Mouse (Mus musculus) liver, embryonic 12.5 days (tissue): ENCODE data around the gene Arhgef26. TPM values are rescaled to one million over a fixed set of nuclear protein-coding genes. Genes with fewer than 3 reads are reported as not detected.

Source experiments
- ATAC-seq: fragments of 200-750 bp; cut with Nextera tagmentation; 2 replicates; pipeline ENCODE4 v1.8.0; 2017; ENCODE audit warnings: moderate number of reproducible peaks, mild to moderate bottlenecking, moderate library complexity
- H3K27ac ChIP-seq: fragments of 300-500 bp; sonication (generic); 2 replicates; pipeline ENCODE4 v1.5.1; 2016; ENCODE audit warnings: mild to moderate bottlenecking
- H3K27me3 ChIP-seq: fragments of 300-500 bp; sonication (generic); replicated peaks from 2 replicates; pipeline ENCODE4 v1.6.1; 2016; ENCODE audit warnings: mild to moderate bottlenecking, moderate library complexity
- H3K36me3 ChIP-seq: fragments of 300-500 bp; sonication (generic); 2 replicates; pipeline ENCODE4 v1.6.1; 2016; ENCODE audit warnings: mild to moderate bottlenecking, moderate library complexity
- H3K4me1 ChIP-seq: fragments of 300-500 bp; sonication (generic); 2 replicates; pipeline ENCODE4 v1.6.1; 2016
- H3K4me2 ChIP-seq: fragments of 300-500 bp; sonication (generic); 2 replicates; pipeline ENCODE4 v1.6.1; 2016; ENCODE audit warnings: mild to moderate bottlenecking, moderate library complexity
- H3K4me3 ChIP-seq: fragments of 300-500 bp; sonication (generic); 2 replicates; pipeline ENCODE4 v1.5.1; 2016; ENCODE audit warnings: mild to moderate bottlenecking, moderate library complexity
- H3K9ac ChIP-seq: fragments of 300-500 bp; sonication (generic); 2 replicates; pipeline ENCODE4 v1.6.1; 2016; ENCODE audit warnings: mild to moderate bottlenecking, moderate library complexity
- H3K9me3 ChIP-seq: fragments of 300-500 bp; sonication (generic); replicated peaks from 2 replicates; pipeline ENCODE4 v1.6.1; 2016; ENCODE audit warnings: mild to moderate bottlenecking, moderate library complexity
- WGBS: fragments of 180-500 bp; shearing (Covaris S2); methylation state at CpG from one replicate; pipeline ENCODE4 v1.1.7; 2016; ENCODE audit not compliant: insufficient replicate concordance; 5-methylcytosine and 5-hydroxymethylcytosine counted together
- polyA plus RNA-seq: library from polyadenylated mRNA; unstranded; fragments of >200 nt; fragmentation: Nextera tagmentation; extraction: Ambion mirVana; gene quantifications from 2 replicates; pipeline ENCODE4 v1.2.1, GENCODE M21; 2016

Gene Arhgef26
- polyA plus RNA-seq, 1 experiment from 2014 or later = 0.79 TPM

DNA sequence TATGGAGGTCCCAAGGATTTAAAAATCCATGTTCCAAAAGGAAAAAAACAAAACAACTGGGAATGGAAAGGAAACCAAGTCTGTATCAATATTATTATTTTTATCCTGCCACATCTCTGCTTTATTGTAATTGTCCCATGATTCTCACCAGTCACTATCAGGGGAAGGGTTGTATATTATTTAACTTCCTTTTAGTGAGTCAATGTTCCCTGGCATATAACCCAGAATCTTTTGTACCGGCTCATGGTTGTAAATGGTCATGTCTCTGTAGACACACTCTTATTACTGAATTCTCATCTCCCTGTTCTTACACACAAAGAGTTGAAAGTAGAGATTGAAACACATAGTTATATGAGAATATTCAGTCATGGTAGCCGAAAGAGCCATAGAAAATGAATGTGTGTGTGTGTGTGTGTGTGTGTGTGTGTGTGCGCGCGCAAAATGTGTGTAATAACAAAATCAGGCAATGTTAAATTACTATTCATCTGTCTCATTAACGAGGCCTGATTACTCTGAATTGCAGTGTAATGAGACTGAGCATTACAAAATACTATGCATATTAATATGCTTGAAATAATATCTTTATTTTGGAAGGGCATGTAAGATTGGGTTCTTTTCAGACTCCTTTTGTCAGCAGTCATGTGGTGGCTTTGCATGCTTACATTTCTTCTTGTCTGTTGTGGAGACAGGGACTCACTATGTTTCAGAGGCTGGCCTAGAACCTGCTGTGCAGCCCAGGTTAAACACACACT, 80.4 kb downstream of the Arhgef26 start:
- Histone ChIP-seq H3K27ac (no peak overlapping the region), H3K36me3 (no peaks in the 10 kb centered on the region), H3K4me3 (no peak overlapping the region), H3K4me2 (no peak overlapping the region), H3K9ac (no peak overlapping the region), H3K27me3 (no peaks in the 10 kb centered on the region), H3K9me3 (no peaks in the 10 kb centered on the region), H3K4me1 (no peaks in the 10 kb centered on the region)
- ATAC-seq = no peak
- 77% methylated on average over 6 of the region's 6 CpGs for WGBS

DNA sequence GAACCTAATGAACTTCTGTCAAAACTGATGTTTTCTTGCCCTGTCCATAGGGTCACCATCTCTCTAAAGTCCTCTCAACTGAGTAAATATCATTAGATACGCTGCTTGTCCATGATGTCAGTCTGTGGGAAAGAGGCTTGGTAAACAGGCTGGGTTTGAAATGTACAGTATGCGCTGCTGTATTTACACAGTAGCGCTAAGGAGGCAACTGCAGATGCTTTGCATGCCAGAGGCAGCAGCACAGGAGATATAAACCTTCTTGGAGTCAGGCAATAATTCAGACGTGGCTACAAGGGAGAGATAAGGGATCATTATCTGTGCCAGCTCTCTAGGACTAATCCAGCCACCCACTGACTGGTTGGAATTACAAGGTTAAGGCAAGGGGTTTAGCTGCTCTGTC, 95.5 kb downstream of the Arhgef26 start:
- Histone ChIP-seq H3K4me3 (no peak overlapping the region), H3K36me3 (no peaks in the 10 kb centered on the region), H3K27ac (no peak overlapping the region), H3K4me1 (no peaks in the 10 kb centered on the region), H3K9me3 (no peaks in the 10 kb centered on the region), H3K9ac (no peak overlapping the region), H3K4me2 (no peak overlapping the region), H3K27me3 (no peaks in the 10 kb centered on the region)
- 57% methylated on average over 4 of the region's 4 CpGs for WGBS
- ATAC-seq = no peak

DNA sequence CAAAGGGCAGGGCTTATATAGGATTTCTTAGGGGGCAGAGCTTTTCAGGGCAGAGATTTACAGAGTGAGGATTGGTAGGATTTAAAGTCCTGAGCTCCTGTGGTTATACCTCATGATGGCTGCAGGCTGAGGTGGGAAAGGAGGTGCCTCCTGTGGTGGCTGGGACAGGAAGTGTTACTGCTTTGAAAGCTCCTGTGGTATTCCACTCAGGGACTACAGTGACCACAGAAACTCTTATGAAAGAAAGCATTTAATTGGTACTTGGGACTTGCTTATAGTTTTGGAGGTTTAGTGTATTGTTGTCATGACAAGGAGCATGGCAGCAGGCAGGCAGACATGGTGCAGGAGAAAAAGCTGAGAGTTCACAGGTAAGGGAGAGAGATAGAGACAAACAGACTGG, 97.8 kb downstream of the Arhgef26 start:
- Histone ChIP-seq H3K27me3 (no peaks in the 10 kb centered on the region), H3K36me3 (no peaks in the 10 kb centered on the region), H3K4me2 (no peak overlapping the region), H3K27ac (no peak overlapping the region), H3K4me1 (no peaks in the 10 kb centered on the region), H3K9ac (no peak overlapping the region), H3K9me3 (no peaks in the 10 kb centered on the region), H3K4me3 (no peak overlapping the region)
- no peak for ATAC-seq

DNA sequence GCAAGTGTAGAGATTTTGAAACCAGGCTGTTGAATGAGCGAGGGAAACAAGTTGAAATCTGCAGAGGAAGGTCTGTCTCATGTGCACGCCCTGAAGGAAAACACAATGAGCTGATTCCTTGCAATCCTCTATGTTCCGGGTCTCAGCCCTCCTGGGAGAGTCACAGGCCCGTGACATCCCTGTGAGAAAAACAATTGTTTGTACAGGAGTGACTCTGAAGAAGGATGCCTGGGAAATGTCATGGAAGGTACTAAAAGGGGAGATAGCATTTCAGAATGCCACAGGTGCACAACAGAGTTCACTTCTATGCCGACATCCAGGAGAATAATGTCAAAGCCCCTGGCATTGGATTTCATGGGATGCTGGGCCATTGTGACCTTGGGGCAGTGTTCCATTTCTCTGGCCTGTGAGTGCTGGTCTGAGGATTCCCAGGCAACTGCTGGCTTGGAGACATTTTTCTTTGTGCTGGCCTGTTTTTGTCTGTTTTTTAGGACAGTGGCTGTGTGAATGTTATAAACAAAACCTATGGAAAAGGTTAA, 102.4 kb downstream of the Arhgef26 start:
- H3K9me3 ChIP-seq = no peaks in the 10 kb centered on the region
- no peak overlapping the region for H3K27ac ChIP-seq
- H3K36me3 ChIP-seq = no peaks in the 10 kb centered on the region
- H3K4me2 ChIP-seq = no peak overlapping the region
- no peak for ATAC-seq
- H3K4me1 ChIP-seq = no peaks in the 10 kb centered on the region
- H3K4me3 ChIP-seq = no peak overlapping the region
- WGBS = 53% methylated on average over 5 of the region's 5 CpGs
- no peak overlapping the region for H3K9ac ChIP-seq
- no peaks in the 10 kb centered on the region for H3K27me3 ChIP-seq

DNA sequence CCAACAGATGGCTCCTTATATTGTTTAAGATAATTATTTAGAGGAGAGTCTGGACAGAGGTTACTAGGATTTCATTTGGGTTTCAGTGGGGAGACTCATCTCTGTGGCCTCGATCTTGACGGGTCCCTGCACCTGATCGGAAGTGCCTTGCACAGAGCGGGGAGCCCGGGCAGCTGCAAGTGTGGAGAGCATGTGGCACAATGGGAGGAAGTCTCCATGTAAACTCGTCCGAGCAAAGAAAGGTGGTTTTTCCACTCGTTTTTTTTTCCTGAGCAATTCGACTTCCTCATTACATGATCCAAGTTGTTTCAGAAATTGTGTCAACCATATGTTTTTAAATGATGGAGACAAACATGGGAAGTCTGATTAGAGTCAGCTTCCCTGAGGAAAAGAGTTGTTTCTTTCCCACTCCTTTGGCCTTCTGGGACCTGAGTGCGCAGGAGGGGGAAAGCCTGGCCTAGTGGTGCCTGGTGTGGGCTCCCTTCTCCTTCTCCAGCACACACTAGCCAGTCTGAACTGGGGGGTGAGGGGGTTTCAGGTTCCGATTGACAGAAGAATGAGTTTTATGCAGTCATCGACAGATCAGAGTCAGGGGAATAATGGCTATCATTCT, 105.5 kb downstream of the Arhgef26 start:
- no peak overlapping the region for H3K9ac ChIP-seq
- no peak overlapping the region for H3K4me3 ChIP-seq

DNA sequence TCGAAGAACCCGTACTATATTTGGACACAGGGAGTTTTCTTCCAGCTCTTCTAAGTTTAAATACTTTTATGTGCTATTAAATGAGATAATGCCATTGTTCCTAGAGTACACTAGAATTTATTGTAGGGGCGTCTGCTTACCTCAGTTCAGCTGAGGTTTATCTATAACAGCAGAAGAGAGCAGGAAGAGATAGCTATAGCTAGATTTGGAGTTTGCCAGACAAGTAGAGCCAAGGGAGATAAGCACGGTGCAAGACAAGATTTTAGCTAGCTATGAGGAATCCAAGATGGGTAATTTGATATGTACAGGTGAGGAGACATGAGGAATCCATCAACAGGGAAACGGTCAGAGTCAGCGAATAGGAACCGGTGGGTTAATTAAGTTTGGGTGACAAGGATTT, 108.1 kb downstream of the Arhgef26 start:
- 61% methylated on average over 7 of the region's 7 CpGs for WGBS
- no peaks in the 10 kb centered on the region for H3K9me3 ChIP-seq

More for the DNA sequence above, 105.5 kb downstream of the Arhgef26 start:
- WGBS = 61% methylated on average over 12 of the region's 12 CpGs
- no peaks in the 10 kb centered on the region for H3K36me3 ChIP-seq
- no peak for ATAC-seq
- no peak overlapping the region for H3K4me2 ChIP-seq
- H3K27me3 ChIP-seq = no peaks in the 10 kb centered on the region
- no peak overlapping the region for H3K27ac ChIP-seq
- H3K4me1 ChIP-seq = no peaks in the 10 kb centered on the region
- no peaks in the 10 kb centered on the region for H3K9me3 ChIP-seq

DNA sequence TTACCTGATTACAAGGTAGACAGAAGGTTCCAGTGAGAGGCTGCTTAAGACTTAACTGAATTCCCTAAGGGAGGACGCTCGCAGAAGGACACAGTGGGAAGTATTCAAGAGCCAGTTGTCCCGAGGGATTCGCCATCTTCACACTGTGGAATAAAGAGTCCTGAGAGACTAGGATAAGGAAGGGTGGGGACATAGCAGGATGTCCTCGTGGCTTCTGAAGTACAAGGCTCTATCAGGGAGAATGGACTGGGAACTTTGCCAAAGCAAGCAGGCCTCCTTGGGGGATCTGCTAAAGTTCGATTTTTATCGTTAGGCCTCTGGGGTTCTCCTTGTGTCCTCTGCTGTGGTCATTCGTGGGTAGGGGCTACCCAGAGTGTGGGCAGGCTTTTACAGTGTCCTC, 109.0 kb downstream of the Arhgef26 start:
- Histone ChIP-seq H3K27me3 (no peaks in the 10 kb centered on the region), H3K4me1 (no peaks in the 10 kb centered on the region), H3K36me3 (no peaks in the 10 kb centered on the region), H3K9me3 (no peaks in the 10 kb centered on the region), H3K27ac (no peak overlapping the region), H3K9ac (no peak overlapping the region), H3K4me2 (no peak overlapping the region), H3K4me3 (no peak overlapping the region)
- WGBS = 65% methylated on average over 8 of the region's 8 CpGs
- no peak for ATAC-seq

More for the DNA sequence above, 108.1 kb downstream of the Arhgef26 start:
- H3K4me1 ChIP-seq = no peaks in the 10 kb centered on the region
- H3K27me3 ChIP-seq = no peaks in the 10 kb centered on the region
- H3K36me3 ChIP-seq = no peaks in the 10 kb centered on the region
- H3K27ac ChIP-seq = no peak overlapping the region
- no peak for ATAC-seq
- H3K9ac ChIP-seq = no peak overlapping the region
- H3K4me3 ChIP-seq = no peak overlapping the region
- H3K4me2 ChIP-seq = no peak overlapping the region

DNA sequence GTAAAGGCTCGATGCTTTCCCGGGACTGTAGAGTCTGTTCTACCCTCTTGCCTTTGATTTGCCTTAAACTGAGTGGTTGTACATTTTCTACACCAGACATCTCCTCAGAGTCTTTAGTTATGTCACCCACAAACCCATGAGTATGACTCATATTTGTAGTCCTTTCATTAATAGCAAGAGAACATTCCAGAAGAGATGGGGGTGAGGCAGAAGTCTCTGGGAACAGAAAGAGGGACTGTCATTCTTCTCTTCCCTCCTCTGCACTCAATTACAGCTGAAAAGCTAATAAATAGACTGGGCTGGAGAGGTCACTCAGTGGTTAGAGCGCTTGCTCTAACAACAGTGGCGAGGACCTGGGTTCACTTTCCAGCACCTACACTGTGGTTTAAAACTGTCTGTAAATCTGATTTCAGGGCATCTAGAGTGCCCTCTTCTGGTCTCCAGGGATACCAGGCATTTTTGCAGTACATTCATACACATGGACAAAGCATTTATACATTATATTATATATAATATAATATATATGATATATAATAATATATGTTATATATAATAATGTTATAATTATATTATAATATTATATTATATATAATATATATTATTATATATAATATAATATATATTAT, 111.8 kb downstream of the Arhgef26 start:
- Histone ChIP-seq H3K36me3 (no peaks in the 10 kb centered on the region), H3K27ac (no peak overlapping the region), H3K9me3 (no peaks in the 10 kb centered on the region), H3K9ac (no peak overlapping the region), H3K4me2 (no peak overlapping the region), H3K4me1 (no peaks in the 10 kb centered on the region), H3K27me3 (no peaks in the 10 kb centered on the region), H3K4me3 (no peak overlapping the region)
- ATAC-seq = no peak
- 65% methylated on average over 4 of the region's 4 CpGs for WGBS

DNA sequence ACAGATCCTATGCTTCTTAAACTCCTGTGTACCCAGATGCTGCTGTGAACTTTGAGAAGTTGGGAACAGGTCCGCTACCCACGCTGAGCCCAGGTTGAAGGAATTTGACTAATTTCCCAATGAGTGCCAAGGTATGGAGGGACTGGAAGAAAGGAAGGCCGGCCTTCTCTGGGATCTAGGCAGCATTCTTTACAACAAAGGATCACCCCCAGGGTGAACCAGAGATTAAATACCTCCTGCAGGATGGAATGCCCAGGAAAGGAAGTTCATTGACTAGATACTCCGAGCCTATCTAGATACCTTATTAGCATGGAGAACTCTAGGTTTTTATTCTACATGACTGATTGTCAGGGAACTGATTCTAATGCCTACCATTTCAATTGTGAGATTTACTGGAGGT, 114.8 kb downstream of the Arhgef26 start:
- no peaks in the 10 kb centered on the region for H3K9me3 ChIP-seq
- WGBS = 51% methylated on average over 4 of the region's 4 CpGs
- H3K4me1 ChIP-seq = no peaks in the 10 kb centered on the region
- no peak overlapping the region for H3K4me2 ChIP-seq
- no peak overlapping the region for H3K4me3 ChIP-seq
- H3K9ac ChIP-seq = no peak overlapping the region
- H3K27ac ChIP-seq = no peak overlapping the region
- no peaks in the 10 kb centered on the region for H3K27me3 ChIP-seq
- no peaks in the 10 kb centered on the region for H3K36me3 ChIP-seq
- no peak for ATAC-seq

DNA sequence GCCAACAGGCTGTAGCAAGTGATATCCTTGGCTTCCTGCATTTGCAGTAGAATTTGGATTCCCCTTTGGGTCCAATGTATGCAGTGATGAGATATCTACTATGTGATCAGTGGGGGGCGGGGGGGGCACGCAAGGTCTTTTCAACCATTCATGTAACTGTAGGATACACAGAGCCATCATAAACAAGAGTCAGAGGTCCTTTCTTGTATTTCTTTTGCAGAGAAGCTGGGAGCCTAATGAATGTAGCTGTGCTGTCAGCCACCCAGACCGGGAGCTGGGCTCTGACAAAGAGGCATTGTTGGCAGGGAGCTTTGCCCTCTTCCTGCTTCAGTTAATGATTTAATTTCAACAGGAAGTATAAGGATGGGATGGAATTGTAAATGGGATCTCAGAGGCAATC, 116.0 kb downstream of the Arhgef26 start:
- Histone ChIP-seq H3K4me1 (no peaks in the 10 kb centered on the region), H3K27me3 (no peaks in the 10 kb centered on the region), H3K36me3 (no peaks in the 10 kb centered on the region), H3K4me3 (no peak overlapping the region), H3K27ac (no peak overlapping the region), H3K9me3 (no peaks in the 10 kb centered on the region), H3K9ac (no peak overlapping the region), H3K4me2 (no peak overlapping the region)
- 55% methylated on average over 3 of the region's 3 CpGs for WGBS
- no peak for ATAC-seq

DNA sequence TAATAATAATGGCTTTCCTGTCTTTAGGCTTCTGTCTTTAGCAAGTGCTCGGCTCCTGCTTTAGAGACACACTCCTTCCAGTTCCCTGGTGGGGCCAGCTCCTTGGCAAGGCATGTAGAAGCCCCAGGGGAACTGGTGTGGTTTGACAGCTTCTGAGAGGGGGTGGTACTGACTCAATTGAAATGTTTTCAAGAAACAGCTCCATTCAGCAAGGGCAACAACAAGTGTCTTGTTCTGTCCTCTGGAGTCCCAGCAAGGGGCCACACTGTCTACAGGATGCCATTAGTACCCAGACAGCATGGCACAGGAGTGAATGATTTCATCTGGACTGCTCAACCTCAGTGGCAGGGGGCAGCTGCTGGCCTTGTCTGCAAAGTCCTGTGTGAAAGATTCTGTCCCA, 117.7 kb downstream of the Arhgef26 start:
- 52% methylated on average over 1 of the region's 1 CpGs for WGBS
- Histone ChIP-seq H3K36me3 (peaks cover 8% of the 10 kb centered on the region), H3K4me1 (0 out of 2 replicates have a peak, but pooled peaks cover 4% of the 10 kb centered on the region), H3K27ac (no peak overlapping the region), H3K9ac (no peak overlapping the region), H3K27me3 (no peaks in the 10 kb centered on the region), H3K4me2 (no peak overlapping the region), H3K4me3 (no peak overlapping the region), H3K9me3 (no peaks in the 10 kb centered on the region)
- no peak for ATAC-seq

DNA sequence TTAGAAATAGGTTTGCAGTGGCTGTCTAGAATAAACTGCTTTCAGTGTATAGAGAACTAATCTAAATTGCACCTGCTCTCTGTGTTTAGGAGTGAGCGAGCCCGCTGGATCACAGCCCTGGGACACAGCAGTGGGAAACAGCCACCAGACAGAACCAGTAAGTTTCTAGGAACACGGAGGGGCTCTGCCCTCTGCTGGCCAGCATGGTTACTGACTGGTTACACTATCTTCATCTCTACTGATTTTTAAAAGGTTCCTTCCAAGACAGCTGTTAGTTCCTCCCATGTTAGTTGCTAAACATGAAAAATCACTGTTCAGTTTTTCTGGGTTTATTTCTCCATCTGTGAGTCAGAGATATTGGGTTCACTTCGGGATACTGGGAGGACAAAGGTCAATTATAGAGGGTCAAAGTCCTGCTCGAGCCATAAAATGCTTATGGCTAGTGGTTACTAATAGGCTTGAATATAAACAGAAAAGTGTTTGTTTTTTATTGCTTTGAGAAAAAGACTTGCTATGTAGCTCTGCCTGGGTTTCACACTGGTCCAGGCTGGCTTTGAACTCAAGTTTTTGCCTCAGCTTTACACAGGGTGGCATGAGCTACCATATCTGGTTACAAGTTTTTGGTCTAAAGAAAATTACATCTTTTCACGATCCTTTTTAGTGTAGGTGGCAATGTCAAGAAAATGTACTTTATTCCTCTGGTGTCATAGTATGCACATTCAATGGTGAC, 120.3 kb downstream of the Arhgef26 start:
- no peak for ATAC-seq
- H3K4me3 ChIP-seq = no peak overlapping the region
- no peak overlapping the region for H3K4me2 ChIP-seq
- H3K27ac ChIP-seq = no peak overlapping the region
- H3K36me3 ChIP-seq = peaks cover 22% of the 10 kb centered on the region
- WGBS = 51% methylated on average over 6 of the region's 6 CpGs
- H3K27me3 ChIP-seq = no peaks in the 10 kb centered on the region
- H3K9ac ChIP-seq = no peak overlapping the region
- H3K9me3 ChIP-seq = no peaks in the 10 kb centered on the region
- H3K4me1 ChIP-seq = 0 out of 2 replicates have a peak, but pooled peaks cover 4% of the 10 kb centered on the region
